Mouse (Mus musculus): ENCODE measurements around the gene Mpp2.
A peak's percentile ranks its signal among the peaks of the same experiment; 100 is the strongest.

The Mpp2 gene

DNA sequence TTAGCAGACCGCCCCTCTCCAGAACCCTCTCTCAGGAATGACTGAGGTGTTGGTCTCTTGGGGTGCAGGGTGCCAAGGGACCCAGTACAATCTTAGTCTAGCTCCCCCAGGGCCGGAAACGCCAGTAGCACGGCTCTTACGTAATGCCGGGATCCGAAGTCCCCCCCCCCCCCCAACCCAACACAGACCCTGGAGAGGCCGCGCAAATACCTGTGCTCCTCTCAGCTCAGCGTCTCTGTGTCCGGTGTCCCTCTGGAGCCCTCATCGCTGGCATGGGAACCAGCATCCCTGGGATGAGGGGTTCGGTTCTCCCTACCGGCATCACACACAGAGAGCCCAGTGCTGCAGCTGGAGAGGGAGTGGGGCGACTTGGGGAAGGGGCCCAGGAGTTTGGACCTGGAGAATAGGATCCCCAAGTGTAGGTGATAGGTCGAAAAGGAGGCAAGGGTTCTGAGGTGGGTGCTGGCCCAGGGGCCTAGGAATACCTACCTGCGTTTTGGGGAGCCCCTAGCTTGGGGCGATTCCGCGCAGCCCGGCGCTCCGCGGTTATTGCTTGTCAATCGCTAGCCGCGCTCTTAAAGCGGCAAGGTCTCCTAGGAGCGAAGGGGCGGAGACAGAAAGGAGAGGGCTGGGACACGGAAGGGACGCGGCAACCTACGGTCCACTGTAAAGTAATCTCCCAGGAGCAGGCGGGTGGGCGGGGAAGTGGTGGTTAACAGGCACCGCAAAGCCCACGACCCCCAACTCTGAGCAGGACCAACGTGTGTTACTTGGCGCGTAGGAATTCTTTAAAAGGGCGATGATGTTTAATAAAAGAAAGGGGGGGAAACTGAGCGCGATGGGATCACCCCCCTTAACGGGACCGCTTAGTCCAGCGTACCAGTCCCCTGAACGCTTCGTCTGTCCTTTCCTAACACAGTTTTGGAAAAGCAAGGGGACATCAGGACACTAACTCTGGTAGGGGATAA is at the start of gene Mpp2:
Gene Mpp2, minus strand, starts transcription at position 585 of the 968 bp plus-strand sequence.
- DNase-seq (ENCODE audit: low read depth, low spot score) = no peak

DNA sequence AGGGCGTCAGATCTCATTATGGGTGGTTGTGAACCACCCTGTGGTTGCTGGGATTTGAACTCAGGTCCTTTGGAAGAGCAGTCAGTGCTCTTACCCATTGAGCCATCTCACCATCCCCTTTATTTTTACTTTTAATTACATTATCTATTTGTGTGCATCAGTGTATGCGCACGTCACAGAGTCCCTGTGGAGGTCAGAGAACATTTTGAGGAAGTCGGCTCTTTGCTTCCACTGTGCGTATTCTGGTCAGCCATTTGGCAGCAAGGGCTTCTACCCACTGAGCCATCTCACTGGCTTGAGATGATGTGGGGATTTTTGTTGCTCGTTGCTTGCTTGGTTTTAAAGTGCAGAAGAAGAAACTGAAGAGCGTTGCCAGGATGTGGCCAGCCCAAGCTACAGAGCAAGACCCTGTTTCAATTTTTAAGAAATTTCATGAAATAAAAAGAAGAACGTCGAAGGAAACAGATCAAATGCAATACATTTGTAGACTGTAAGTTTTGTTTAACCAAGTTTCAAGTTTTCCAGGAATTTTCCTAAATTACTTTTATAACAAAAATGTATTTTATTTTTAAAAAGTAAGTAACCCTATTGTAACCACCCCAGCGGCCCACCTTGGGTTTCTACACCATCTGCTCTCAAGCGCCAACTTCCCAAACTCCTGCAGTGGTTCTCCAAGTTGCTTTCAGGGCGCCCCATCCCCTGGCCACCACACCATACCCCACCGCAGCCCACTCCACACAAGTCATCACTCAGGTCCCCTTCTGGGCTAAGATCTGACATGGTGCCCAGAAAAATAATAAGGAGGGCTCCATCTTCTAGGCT is 49.5 kb upstream of the Mpp2 start:
- no peak for DNase-seq (ENCODE audit: low read depth, low spot score)

DNA sequence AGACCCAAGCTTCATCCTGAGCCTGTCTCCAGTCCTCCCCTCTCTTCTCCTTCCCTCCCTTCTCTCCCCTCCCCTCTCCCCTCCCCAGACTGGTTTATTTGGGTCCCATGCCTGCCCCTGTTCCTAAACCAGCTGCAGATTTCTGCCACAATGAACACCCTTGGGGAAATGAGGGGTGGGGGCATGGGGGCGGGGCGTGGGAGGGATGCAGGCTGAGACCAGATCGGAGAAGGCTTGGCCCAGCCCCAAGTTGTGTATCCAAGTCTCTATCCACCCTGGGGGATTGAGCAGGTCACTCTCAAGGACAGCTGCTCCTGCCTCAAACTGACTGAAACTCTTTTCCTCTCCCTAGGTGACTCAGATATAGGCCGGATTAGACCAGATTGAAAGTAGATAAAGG is 46.2 kb upstream of the Mpp2 start:
- DNase-seq (ENCODE audit: low read depth, low spot score) = no peak

DNA sequence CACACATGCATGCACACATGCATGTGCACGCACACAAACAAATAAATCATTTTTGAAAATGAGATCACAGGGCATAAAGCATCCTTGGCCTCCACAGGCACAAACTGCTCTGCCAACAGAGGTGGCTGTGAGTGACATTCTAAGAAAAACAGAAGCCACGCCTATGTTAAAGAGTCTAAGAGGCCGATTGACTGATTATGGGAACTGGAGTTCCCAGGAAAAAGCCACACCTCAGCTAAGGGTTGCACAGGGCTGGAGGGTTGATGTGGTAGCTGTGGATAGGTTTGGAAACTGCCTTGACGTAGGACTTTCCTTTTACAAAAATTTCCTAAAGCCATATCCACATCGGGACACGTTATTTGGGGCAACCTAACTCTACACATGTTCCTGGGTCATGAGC is 29.1 kb upstream of the Mpp2 start:
- no peak for DNase-seq (ENCODE audit: low read depth, low spot score)

DNA sequence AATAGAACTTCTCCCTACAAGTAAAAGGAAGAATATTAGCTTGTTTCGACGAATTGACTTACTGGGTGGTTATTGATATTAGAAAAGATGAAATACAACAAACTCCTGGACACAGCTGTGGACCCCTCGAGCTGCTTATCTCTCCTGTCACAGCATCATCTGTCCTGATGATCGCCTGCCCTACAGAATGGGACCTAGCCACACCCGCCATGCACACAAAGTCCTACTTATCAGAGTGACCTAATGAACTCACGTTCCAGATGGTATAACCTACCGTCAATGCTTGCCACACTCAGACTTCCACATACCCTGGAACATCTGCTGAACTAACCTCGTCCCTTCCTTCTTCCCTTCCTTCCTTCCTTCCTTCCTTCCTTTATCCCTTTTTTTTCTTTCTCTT is 27.9 kb upstream of the Mpp2 start:
- DNase-seq (ENCODE audit: low read depth, low spot score) = no peak

DNA sequence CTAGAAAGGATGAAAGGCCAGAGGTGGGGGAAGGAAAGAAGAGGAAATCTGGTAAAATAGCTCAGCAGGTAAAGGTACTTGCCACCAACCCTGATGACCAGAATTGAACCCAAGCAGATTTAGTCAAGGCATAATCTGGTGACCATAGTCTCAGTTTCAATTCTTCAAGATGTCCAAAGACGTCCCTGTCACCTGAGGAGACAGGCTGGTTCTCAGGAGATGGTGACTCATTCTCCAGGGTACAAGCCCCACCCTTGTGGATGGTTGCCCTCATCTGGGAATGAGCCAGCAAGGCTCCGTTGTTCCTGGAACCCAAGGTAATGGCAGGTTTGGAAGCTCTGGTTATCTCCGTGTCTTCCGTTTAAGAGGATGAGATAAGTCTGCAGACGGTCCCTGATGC is 23.3 kb upstream of the Mpp2 start:
- DNase-seq (ENCODE audit: low read depth, low spot score) = no peak

DNA sequence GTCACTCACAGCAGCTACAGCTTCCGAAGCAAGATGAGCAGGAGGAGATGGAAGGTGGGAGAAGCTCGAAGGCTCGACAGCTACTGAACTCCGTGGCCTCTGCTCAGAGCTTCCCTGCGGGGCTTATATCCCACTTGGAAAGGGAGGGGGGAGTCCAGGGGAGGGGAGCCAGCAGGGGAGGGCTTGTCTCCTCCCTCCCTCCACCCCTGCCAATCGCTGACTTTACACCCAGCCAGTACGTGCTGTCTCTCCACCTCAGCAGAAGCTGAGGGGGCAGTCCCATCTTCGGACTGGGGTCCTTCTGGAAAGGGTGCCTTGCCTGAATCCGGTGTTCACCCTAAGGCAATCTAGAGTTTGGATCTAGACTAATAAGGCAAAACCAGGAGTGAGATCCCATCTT is 19.4 kb upstream of the Mpp2 start, which contains the start of gene Pyy:
Gene Pyy, minus strand, starts transcription at position 101 of the 400 bp plus-strand sequence.
- no peak for DNase-seq (ENCODE audit: low read depth, low spot score)

DNA sequence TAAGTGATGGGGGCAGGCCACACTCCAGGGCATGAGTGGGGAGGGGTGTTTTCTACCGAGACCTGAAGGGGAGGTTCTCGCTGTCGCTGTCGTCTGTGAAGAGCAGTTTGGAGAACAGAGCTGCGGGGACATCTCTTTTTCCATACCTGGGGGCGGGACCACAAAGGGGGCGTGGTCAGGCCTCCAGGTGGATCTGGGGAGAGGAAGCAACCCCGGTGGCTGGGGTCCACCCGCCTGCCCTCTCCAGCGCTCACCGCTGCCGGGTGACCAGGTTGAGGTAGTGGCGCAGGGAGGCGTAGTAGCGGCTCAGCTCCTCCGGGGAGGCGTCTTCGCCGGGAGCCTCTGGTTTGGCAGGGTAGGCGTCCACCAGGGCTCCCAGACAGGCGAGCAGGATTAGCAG is 18.6 kb upstream of the Mpp2 start:
- no peak for DNase-seq (ENCODE audit: low read depth, low spot score)

DNA sequence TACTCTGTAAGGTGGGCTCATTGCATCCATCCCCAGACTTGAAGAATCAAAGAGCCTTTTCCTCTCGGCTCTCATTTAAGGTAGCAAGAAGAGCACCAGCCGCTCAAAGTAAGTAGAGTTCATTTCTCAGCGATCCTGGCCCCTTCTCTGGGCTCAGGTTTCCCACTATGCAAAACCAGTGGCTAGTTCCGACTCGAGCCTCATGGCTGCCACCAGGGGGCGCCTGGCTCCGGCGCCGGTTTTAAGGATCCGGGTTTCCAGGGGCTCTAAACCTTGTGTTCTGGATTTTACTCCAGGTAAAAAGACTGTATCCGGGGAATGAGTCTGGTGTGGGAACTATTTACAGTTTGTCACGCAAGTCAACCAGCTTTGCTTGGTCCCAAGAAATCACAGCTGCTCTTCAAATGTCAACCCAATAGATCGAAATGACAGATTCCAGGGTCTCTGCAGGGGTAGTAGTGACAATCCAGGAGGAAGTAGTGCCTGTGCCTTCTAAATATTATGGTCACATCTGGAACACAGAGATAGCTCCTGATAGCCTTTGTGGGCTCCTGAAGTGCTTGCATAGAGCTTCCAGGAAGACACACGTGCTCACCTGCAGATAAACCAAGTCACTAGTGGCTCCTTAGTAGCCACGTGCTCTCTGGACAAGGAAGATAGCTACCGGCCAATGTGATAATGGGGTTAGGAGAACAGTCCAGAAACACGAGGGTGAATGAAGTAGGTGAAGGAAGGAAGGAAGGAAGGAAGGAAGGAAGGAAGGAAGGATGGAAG is 14.4 kb upstream of the Mpp2 start:
- DNase-seq (ENCODE audit: low read depth, low spot score) = no peak

DNA sequence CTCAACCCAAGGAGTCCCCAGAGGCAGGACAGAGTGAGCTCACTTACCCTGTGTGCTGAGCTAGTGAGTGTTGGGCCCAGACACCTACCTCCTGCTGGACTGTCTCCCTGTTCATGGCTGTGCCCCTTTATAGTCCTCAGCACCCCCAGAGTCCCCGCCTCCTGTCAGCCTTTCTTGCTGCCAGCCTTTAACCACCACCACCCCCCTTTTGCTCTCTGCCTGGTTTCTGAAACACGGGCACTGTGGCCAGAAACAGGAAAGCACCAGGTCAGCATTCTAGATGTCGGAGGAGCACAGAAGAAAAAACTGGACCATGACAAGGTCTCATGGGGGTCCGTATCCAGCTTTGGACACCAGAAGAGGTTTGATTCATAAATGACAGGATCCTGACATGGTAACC is 12.9 kb upstream of the Mpp2 start, which contains the start of gene Ppy:
Gene Ppy, minus strand, starts transcription at position 101 of the 400 bp plus-strand sequence.
- DNase-seq (ENCODE audit: low read depth, low spot score) = no peak

DNA sequence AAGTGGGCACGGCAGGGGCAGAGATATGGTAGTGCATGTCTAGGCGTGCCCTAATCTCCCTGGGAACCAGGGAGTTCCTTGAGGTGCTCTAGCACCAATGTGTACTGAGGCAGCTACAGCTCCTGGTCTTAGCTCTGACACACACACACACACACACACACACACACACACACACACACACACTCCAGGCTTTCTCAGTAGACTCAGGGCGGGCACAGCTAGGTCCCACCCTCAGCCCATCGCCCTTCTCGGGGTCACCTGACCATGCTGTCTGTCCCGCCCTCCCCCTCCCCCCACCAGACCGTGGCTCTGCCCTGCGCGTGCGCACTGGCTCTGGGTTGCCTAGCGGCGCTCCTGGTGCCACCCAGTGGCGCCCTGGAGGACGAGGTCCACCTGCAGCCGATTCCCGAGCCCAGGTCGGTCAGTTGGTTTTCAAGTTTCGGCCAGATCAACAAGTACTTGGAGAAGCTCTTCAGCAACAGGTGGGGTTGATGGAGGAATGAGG is 8.6 kb upstream of the Mpp2 start:
- DNase-seq (ENCODE audit: low read depth, low spot score) = peak; percentile 92

DNA sequence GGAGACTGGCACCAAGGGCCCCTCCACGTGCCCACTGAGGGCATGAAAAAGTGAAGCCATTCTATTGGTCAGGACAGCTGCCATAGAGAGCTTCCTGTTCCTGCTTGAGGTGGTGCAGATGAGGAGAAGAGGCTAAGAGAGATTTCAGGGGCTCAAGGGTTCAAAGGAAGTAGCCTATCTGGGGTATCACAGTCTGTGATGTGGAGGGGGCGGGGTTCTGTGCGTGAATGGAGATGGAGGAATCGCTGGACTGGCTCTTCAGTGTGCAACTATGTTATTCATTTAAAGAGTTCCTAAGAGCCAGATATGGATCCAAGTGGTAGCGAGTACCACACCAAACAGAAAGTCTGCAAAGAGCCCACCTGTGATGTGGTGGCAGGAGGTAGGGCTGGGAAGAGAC is 8.1 kb upstream of the Mpp2 start:
- no peak for DNase-seq (ENCODE audit: low read depth, low spot score)

DNA sequence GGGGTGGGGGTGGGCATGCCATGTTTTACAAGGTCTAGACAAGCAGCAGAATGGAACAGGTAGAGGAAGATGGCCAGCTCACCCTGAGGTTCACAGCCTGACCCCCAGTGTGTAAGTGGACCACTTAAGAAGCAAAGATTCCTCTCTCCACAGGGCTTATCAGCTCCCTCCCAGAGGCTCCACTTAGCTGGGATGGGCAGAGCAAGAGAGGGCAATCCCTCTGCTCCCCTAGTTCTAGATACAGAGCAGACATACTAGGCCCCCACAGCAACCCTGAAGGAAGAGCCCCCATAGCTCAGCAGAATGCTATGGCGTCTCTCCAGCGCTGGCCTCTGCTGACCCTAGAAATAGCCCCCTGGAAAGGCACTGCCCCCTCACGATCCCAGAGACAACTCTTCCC is 7.4 kb upstream of the Mpp2 start:
- no peak for DNase-seq (ENCODE audit: low read depth, low spot score)

DNA sequence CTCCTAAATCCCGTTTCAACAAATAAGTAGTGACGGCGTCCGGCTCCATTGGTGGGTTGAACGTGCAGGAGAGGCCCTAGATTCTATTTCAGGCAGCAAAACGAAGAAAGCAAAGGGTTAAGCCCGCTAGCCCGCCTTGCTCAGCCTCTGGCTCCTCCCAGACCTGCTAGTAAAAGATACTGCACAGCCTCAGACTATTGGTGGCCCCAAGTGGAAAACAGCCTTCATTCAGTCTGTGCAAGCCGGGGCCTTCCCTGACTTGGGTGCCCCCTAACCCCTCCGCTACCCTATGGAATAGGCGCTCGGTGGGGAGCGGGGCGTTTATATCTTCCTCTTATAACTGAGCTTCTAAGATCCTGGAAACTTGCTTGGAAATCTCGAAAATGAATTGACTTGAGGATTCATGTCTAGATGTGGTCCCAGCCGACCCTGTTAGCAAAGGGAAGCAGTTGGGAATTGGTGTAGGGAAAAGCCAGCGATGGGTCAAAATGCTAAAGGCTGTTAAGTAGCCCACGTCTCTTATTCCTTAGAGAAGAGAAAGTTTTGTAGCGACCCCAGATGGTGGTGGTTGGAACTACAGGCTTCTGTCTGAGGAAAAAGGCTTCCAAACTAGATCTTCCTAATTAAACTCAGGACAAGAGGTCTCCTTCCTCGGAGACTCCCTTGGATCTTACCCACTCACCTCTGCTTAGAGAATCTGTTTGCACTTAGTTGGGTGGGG is 933 bp upstream of the Mpp2 start:
- no peak for DNase-seq (ENCODE audit: low read depth, low spot score)

DNA sequence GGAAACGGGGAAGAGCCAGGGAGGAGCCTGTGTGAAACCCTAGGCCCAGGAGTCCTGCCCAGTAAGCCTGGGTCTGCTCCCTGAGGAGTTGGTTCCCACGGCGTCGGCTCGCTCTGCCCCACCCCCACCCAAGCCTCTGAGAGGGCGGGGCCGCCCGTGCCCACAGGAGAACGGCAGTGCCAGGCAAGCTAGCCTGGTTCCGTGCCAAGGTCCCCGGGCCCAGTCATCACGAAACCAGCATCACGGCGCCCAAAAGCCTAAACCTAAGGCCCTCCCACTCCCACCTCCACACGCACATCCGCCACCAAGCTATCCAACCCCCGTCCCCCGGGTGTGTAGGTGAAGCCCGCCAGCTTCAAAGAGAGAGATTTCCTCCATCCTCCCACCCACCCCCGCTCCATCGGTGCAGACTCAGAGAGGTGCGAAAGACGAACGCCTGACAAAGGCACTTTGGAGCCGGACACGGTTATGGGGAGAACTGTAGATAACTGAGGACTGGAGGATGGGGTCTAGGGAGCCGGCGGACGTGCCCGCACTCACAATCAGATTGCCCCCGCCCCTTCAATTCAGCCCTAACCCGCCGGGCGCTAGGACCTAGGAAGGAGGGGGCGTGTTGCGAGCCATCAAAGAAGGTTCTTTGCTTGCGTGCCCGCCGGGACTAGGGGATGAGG is 1.1 kb downstream of the Mpp2 start:
- DNase-seq (ENCODE audit: low read depth, low spot score) = peak; percentile 69

DNA sequence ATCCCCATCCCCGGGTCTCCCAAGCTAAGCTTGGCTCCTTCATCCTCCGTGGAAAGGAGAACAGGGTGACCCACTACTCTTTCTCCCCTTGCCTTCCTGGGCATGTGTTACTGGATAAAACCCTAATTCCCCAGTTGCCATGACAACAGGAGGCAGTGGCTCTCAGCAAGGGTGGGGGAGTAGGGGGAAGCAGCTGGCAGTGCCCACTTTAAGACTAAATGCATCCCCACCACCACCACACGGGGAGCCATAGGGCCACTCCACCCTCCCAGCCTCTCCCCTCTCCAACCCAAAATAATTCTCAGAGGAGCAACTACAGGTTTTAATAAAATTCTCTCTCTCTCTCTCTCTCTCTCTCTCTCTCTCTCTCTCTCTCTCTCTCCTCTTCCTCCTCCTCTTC is 2.0 kb downstream of the Mpp2 start:
- DNase-seq (ENCODE audit: low read depth, low spot score) = no peak

DNA sequence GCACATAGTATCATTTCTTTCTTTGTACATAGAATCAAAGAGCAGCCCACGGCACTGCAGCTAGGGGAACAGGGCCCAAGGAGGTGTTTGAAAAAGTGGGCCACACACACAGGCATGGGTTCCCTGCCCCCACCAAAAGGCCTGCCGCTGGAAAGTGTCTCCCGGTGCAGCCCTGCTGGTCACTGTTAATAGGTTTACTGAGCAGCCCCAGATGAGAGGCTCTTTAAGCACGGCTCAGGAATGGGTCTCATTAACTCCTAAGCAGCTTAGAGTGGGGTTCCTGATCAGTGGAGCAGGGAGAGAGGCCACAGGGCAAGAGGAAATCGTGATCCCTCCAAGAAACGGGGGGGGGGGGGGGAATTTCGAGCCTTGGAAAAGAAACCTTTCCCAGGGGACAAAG is 4.2 kb downstream of the Mpp2 start:
- DNase-seq (ENCODE audit: low read depth, low spot score) = no peak

DNA sequence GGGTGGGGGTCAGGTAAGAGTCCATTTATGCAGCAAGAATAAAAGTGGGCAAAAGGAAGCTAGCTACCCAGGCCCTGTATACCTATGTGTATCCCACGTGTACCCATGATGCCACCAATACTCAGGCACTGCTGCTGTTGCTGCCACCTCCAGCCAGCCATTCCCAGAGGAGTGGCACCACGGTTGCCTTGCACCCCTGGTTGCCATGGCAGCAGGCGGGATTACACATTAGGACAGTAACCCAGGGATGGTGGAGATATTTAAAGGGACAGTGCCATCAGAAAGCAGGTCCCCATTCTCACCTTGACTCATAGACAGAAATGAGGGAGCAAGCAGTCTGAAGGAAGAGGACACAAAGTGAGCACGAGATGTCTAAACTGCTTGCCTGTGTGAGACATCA is 5.1 kb downstream of the Mpp2 start:
- DNase-seq (ENCODE audit: low read depth, low spot score) = no peak

DNA sequence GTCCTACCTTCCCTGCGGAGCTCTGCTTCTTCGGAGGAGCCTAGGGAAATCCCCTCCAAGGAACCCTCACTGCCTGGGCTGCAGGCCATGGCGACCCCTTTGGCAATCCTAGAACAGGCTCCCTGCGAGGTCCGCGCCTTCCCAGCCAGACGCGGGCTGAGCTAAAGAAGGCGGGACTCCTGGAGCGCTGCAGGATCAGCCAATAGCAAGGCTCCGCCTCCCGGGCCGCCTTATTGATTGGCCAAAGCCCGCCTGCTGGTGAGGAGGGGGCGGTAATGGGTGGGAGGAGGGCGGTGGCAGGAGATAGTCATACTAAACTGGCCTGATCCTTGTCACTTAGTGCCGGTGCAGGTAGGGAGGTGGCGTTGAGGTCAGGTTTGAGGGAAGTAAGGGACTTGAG is 6.0 kb downstream of the Mpp2 start:
- DNase-seq (ENCODE audit: low read depth, low spot score) = no peak

DNA sequence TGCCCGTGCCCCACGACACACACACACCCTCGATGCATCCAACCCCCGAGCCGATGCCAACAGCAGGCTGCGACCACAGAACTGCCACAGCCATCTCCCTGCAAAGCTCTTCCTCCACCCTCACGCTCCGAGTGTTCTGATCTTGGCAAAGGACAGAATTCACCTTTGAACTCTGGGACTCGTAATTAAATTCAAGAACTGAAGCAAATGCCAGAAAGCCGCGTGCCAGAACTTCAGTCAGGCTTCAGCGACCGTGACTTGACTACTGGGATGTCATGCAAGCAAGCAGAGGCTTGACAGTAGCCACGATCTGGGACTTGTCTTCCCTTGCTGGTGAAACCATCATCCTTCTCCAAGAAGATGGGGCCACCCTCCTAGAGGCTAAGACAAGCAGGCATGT is 14.6 kb downstream of the Mpp2 start:
- DNase-seq (ENCODE audit: low read depth, low spot score) = no peak

All from WW6 (cell line).